Mouse (Mus musculus) granulocyte monocyte progenitor cell, adult 5-6 weeks (primary cell): ENCODE results near the gene Msmp. TPM values are rescaled to one million over a fixed set of nuclear protein-coding genes. Genes with fewer than 3 reads are reported as not detected.

Experiments used
- total RNA-seq, 2 experiments: library from RNA; stranded (forward) in 1 of 2; stranded (reverse) in 1 of 2; fragments of 200-712, 200-1000 nt in 1 of 2; fragments of >200 nt in 1 of 2; fragmentation: Nextera tagmentation in 1 of 2; gene quantifications; 2 replicates each; pipeline ENCODE4 v1.2.3; 2014 to 2017

Gene Msmp
- total RNA-seq, 2 experiments from 2014 or later: not detected

Other genes with a start within 250 kb of the Msmp start
- 1.3 and 2.9 TPM in 2 replicates for gene Rusc2, start 202.5 kb downstream of the Msmp start, total RNA-seq (2014; fragmentation: Nextera tagmentation)
- 1.7 and 1.9 TPM in 2 replicates for gene Rusc2, start 202.5 kb downstream of the Msmp start, total RNA-seq (2017)
- not detected in 2 replicates for gene Fam166b, start 155.4 kb downstream of the Msmp start, total RNA-seq (2014; fragmentation: Nextera tagmentation)
- gene Fam166b, start 155.4 kb downstream of the Msmp start, total RNA-seq (2017): not detected in 2 replicates
- 6.9 and 24.2 TPM in 2 replicates for gene Tesk1, start 142.6 kb downstream of the Msmp start, total RNA-seq (2014; fragmentation: Nextera tagmentation)
- gene Tesk1, start 142.6 kb downstream of the Msmp start, total RNA-seq (2017): 5.9 and 7.4 TPM in 2 replicates
- 7.7 and 11.1 TPM in 2 replicates for gene Cd72, start 129.9 kb downstream of the Msmp start, total RNA-seq (2014; fragmentation: Nextera tagmentation)
- gene Cd72, start 129.9 kb downstream of the Msmp start, total RNA-seq (2017): 7.0 and 9.1 TPM in 2 replicates
- gene Sit1, start 100.8 kb downstream of the Msmp start, total RNA-seq (2014; fragmentation: Nextera tagmentation): not detected in 2 replicates
- gene Sit1, start 100.8 kb downstream of the Msmp start, total RNA-seq (2017): not detected in 2 replicates
- gene Ccdc107, start 91.6 kb downstream of the Msmp start, total RNA-seq (2014; fragmentation: Nextera tagmentation): 28.2 and 44.7 TPM in 2 replicates
- 48.0 and 56.1 TPM in 2 replicates for gene Ccdc107, start 91.6 kb downstream of the Msmp start, total RNA-seq (2017)
- gene Arhgef39, start 84.8 kb downstream of the Msmp start, total RNA-seq (2014; fragmentation: Nextera tagmentation): 52.0 and 55.5 TPM in 2 replicates
- 63.7 and 81.2 TPM in 2 replicates for gene Arhgef39, start 84.8 kb downstream of the Msmp start, total RNA-seq (2017)
- gene Car9, start 77.5 kb downstream of the Msmp start, total RNA-seq (2014; fragmentation: Nextera tagmentation): 11.6 and 16.9 TPM in 2 replicates
- gene Car9, start 77.5 kb downstream of the Msmp start, total RNA-seq (2017): 4.1 and 7.6 TPM in 2 replicates
- 1.6 and 3.8 TPM in 2 replicates for gene Tpm2, start 60.7 kb downstream of the Msmp start, total RNA-seq (2014; fragmentation: Nextera tagmentation)
- 2.5 and 5.2 TPM in 2 replicates for gene Tpm2, start 60.7 kb downstream of the Msmp start, total RNA-seq (2017)
- gene Creb3, start 22.2 kb downstream of the Msmp start, total RNA-seq (2014; fragmentation: Nextera tagmentation): 10.5 and 13.4 TPM in 2 replicates
- gene Creb3, start 22.2 kb downstream of the Msmp start, total RNA-seq (2017): 24.9 and 25.7 TPM in 2 replicates
- 167 and 198 TPM in 2 replicates for gene Tln1, start 21.8 kb downstream of the Msmp start, total RNA-seq (2014; fragmentation: Nextera tagmentation)
- 251 and 299 TPM in 2 replicates for gene Tln1, start 21.8 kb downstream of the Msmp start, total RNA-seq (2017)
- gene Rgp1, start 5.8 kb downstream of the Msmp start, total RNA-seq (2014; fragmentation: Nextera tagmentation): 28.1 and 30.8 TPM in 2 replicates
- gene Rgp1, start 5.8 kb downstream of the Msmp start, total RNA-seq (2017): 9.9 and 10.9 TPM in 2 replicates
- gene Gba2, start 5.6 kb downstream of the Msmp start, total RNA-seq (2014; fragmentation: Nextera tagmentation): 10.6 and 19.0 TPM in 2 replicates
- 7.8 and 8.4 TPM in 2 replicates for gene Gba2, start 5.6 kb downstream of the Msmp start, total RNA-seq (2017)
- gene Npr2, start 47.4 kb upstream of the Msmp start, total RNA-seq (2014; fragmentation: Nextera tagmentation): 0.64 TPM in 1 of 2 replicates, not detected in the other
- gene Npr2, start 47.4 kb upstream of the Msmp start, total RNA-seq (2017): 0.31 and 0.56 TPM in 2 replicates
- 1.3 TPM in 1 of 2 replicates, not detected in the other for gene Spag8, start 69.1 kb upstream of the Msmp start, total RNA-seq (2014; fragmentation: Nextera tagmentation)
- not detected in 2 replicates for gene Spag8, start 69.1 kb upstream of the Msmp start, total RNA-seq (2017)
- 58.6 and 78.3 TPM in 2 replicates for gene Hint2, start 72.0 kb upstream of the Msmp start, total RNA-seq (2014; fragmentation: Nextera tagmentation)
- gene Hint2, start 72.0 kb upstream of the Msmp start, total RNA-seq (2017): 55.1 and 63.3 TPM in 2 replicates
- 1.9 and 4.9 TPM in 2 replicates for gene Tmem8b, start 84.5 kb upstream of the Msmp start, total RNA-seq (2014; fragmentation: Nextera tagmentation)
- gene Tmem8b, start 84.5 kb upstream of the Msmp start, total RNA-seq (2017): 0.46 and 0.52 TPM in 2 replicates
- not detected in 2 replicates for gene Fam221b, start 84.7 kb upstream of the Msmp start, total RNA-seq (2014; fragmentation: Nextera tagmentation)
- 0.34 and 0.36 TPM in 2 replicates for gene Fam221b, start 84.7 kb upstream of the Msmp start, total RNA-seq (2017)
- not detected in 2 replicates for gene Olfr70, start 116.3 kb upstream of the Msmp start, total RNA-seq (2014; fragmentation: Nextera tagmentation)
- not detected in 2 replicates for gene Olfr70, start 116.3 kb upstream of the Msmp start, total RNA-seq (2017)
- gene Olfr71, start 125.8 kb upstream of the Msmp start, total RNA-seq (2014; fragmentation: Nextera tagmentation): not detected in 2 replicates
- gene Olfr71, start 125.8 kb upstream of the Msmp start, total RNA-seq (2017): not detected in 2 replicates
- not detected in 2 replicates for gene Hrct1, start 142.7 kb upstream of the Msmp start, total RNA-seq (2014; fragmentation: Nextera tagmentation)
- not detected in 2 replicates for gene Hrct1, start 142.7 kb upstream of the Msmp start, total RNA-seq (2017)
- not detected in 2 replicates for gene Spaar, start 145.5 kb upstream of the Msmp start, total RNA-seq (2014; fragmentation: Nextera tagmentation)
- not detected in 2 replicates for gene Spaar, start 145.5 kb upstream of the Msmp start, total RNA-seq (2017)
- gene Olfr159, start 186.5 kb upstream of the Msmp start, total RNA-seq (2014; fragmentation: Nextera tagmentation): not detected in 2 replicates
- gene Olfr159, start 186.5 kb upstream of the Msmp start, total RNA-seq (2017): not detected in 2 replicates
- gene Olfr156, start 239.4 kb upstream of the Msmp start, total RNA-seq (2014; fragmentation: Nextera tagmentation): not detected in 2 replicates
- gene Olfr156, start 239.4 kb upstream of the Msmp start, total RNA-seq (2017): not detected in 2 replicates